Mouse (Mus musculus): ENCODE results near the gene Ttc19. TPM values are rescaled to one million over a fixed set of nuclear protein-coding genes. Genes with fewer than 3 reads are reported as not detected.
"Not testable (repeated sequence)": the region's sequence is repeated elsewhere in the genome, so short reads cannot be mapped to it uniquely, and the experiment has no call there.

The Ttc19 gene
- total RNA-seq, 2 experiments from 2014 or later, result 0.19 to 2.9 TPM

DNA sequence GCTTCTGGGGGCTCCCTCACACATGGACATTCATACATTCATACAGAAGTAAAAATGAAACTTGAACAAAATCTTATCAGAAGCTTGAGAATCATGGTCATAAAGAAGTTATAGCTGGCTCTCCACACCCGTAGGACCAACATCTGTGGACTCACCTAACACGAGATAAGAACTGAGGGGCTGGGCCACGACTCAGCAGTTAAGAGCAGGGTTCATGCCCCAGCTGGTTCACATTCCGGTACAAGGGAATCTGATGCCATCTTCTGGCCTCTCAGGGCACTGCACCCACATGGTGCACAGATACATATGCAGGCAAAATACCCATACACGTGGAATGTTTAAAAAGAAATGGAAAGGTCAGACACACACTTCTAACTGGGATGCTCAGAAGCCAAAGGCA, 3.2 kb upstream of the Ttc19 start:
- peak; percentile 67 for ATAC-seq (replicated peaks; ENCODE audit: low FRiP score, poor library complexity, severe bottlenecking)

GRCm38 (mm10) chr11:62281601-62281997, 326 bp downstream of the Ttc19 start:
- peak; percentile 50 for ATAC-seq (replicated peaks; ENCODE audit: low FRiP score, poor library complexity, severe bottlenecking)

DNA sequence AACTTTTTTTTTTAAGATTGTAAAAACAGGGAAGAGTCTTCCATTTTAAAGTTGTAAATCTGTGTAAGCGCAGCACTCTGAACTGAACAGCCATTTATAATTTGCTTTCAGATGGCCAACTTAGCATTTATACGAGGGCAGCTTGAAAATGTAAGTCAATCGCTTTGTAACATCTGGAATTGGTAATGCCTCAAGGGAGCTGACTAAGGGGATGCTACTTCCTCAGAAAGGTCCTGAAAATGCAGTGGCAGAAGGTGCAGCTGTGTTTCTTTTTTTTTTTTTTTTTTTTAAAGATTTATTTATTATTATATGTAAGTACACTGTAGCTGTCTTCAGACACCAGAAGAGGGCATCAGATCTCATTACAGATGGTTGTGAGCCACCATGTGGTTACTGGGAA, 2.7 kb downstream of the Ttc19 start:
- ATAC-seq (replicated peaks; ENCODE audit: low FRiP score, poor library complexity, severe bottlenecking), result not testable (repeated sequence)

GRCm38 (mm10) chr11:62285020-62285419, 3.7 kb downstream of the Ttc19 start:
- ATAC-seq (replicated peaks; ENCODE audit: low FRiP score, poor library complexity, severe bottlenecking), result no peak

DNA sequence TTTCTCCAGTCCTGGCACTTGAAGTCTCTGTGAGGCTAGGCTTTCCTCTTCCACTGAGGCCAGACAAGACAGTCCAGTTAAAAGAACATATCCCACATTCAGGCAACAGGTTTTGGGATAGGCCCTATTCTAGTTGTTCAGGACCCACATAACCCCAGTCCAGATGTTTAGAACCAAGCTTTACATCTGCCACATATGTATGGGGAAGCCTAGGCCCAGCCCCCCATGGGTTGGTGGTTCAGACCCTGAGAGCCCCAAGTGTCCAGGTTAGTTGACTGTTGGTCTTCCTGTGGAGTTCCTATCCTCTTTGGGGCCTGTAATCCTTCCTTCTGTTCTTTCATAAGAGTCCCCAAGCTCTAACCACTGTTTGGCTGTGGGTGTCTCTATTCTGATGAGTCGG, 6.4 kb downstream of the Ttc19 start:
- ATAC-seq (replicated peaks; ENCODE audit: low FRiP score, poor library complexity, severe bottlenecking), result no peak

GRCm38 (mm10) chr11:62294121-62294520, 12.8 kb downstream of the Ttc19 start:
- no peak for ATAC-seq (replicated peaks; ENCODE audit: low FRiP score, poor library complexity, severe bottlenecking)

- no peak for ATAC-seq (replicated peaks; ENCODE audit: low FRiP score, poor library complexity, severe bottlenecking)
Measured at GRCm38 (mm10) chr11:62298883-62299282, 17.6 kb downstream of the Ttc19 start.

DNA sequence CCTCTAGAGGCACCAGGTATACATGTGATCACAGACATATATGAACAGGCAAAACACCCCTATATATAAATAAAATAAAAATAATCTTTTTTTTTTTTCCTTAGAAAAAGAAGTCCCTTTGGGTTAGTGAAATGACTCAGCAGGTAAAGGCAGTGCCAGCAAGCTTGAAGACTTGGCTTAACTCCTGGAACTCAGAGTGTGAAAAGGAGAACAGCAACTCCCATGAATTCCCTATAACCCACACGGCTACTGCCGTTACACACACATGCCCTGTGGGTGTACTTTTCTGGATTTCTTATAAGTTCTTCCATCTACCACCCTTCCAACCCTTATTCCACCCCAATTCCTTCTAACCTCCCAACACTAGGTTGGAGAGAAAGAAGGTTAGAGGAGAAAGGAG, 24.6 kb downstream of the Ttc19 start:
- no peak for ATAC-seq (replicated peaks; ENCODE audit: low FRiP score, poor library complexity, severe bottlenecking)

GRCm38 (mm10) chr11:62309296-62309695, 28.0 kb downstream of the Ttc19 start:
- ATAC-seq (replicated peaks; ENCODE audit: low FRiP score, poor library complexity, severe bottlenecking), result no peak

GRCm38 (mm10) chr11:62314984-62315383, 33.7 kb downstream of the Ttc19 start:
- no peak for ATAC-seq (replicated peaks; ENCODE audit: low FRiP score, poor library complexity, severe bottlenecking)

- ATAC-seq (replicated peaks; ENCODE audit: low FRiP score, poor library complexity, severe bottlenecking), result no peak
Measured at GRCm38 (mm10) chr11:62317746-62318145, 36.5 kb downstream of the Ttc19 start.

DNA sequence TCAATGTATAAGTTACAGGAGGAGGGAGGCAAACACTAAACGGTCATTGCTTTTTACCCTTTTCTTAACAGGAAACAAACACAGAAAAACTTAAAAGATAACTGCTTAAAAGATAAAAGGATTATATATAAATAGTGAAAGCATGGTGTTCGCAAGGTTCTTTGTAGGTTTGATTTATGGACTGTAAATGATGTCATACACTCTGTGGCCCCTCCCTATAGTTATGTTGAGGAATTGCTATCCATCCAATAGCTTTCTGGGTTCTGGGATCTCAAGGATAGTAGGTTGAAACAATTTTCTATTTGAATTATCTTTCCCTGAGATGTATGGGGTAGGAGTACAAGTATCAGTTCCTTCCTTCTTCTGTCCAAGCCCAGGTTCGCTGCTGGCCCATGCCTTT, 38.8 kb downstream of the Ttc19 start:
- ATAC-seq (replicated peaks; ENCODE audit: low FRiP score, poor library complexity, severe bottlenecking), result no peak

DNA sequence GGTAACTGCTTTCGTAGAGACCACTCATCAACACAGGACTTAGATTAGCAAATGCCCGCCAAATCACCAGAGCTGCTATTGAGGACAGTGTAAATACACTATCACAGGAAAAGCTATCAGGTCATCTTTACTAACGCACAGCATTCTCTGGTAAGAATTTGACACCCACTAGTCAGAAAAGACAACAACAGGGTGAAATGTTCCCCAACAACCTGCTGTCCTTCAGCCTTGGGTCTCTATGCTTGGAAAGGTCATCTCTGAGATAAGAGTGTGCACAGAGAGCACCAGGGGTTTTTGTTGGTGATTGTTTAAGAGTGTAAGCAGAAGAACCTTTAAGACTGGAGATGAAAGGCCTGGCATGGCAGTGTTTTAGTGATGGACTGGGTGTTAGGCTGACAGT, 42.4 kb downstream of the Ttc19 start:
- no peak for ATAC-seq (replicated peaks; ENCODE audit: low FRiP score, poor library complexity, severe bottlenecking)

GRCm38 (mm10) chr11:62331141-62331540, 49.9 kb downstream of the Ttc19 start:
- no peak for ATAC-seq (replicated peaks; ENCODE audit: low FRiP score, poor library complexity, severe bottlenecking)

DNA sequence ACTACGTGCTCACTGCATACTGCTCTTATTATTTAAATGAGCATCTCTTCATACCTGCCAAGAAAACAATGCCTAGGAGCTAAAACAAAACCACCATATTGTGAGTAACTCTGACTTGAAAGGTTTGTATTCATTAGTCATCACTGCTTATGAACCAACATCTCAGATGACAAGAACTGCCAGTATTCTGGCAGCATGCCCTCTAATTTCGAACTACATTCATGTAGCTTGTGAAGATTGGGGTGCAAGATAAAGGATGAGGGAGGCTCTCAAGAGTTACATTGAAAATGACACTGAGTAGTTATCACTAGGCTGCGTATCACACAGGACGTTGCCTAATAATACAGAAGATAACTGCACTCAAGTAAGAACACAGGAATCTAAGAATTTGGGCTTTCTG, 51.0 kb downstream of the Ttc19 start:
- ATAC-seq (replicated peaks; ENCODE audit: low FRiP score, poor library complexity, severe bottlenecking), result no peak

- no peak for ATAC-seq (replicated peaks; ENCODE audit: low FRiP score, poor library complexity, severe bottlenecking)
Measured at GRCm38 (mm10) chr11:62343002-62343401, 61.7 kb downstream of the Ttc19 start.

DNA sequence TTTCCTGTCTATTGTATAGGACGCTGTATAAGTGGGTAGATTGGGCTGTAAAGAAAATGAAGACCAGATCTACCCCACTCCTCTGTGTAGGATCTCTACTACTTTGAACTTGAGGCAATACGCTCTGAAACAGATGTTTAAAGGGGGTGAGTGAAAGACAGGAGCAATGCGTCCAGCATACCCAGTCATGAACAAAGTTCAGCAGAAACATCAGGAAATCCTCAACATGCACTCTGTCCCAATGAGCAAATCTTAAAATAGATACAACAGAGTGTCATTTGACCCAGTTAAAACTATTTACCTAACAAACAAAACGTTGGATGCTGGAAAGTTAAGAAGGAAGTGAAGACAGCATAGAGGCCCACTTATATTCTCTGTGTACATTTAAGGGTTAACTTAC, 70.7 kb downstream of the Ttc19 start:
- ATAC-seq (replicated peaks; ENCODE audit: low FRiP score, poor library complexity, severe bottlenecking), result no peak

DNA sequence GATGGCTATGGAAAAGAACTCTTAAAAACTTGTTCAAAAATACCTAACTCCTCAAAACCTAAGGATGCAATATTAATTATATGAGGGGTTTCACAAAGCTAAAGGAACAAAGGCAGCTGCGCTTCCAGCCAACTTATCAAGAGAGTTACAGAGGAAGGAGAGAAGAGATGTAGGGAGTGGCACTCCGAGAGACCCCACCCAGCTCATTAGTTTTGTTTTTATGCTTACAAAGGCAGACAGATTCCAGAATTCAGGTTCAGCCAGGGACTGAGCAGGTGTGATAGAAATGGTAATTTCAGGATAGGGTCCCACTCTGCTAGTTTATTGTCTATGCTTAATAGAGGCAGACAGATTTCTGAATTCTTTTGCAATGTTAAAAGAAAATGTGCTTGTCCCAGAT, 73.9 kb downstream of the Ttc19 start:
- no peak for ATAC-seq (replicated peaks; ENCODE audit: low FRiP score, poor library complexity, severe bottlenecking)

DNA sequence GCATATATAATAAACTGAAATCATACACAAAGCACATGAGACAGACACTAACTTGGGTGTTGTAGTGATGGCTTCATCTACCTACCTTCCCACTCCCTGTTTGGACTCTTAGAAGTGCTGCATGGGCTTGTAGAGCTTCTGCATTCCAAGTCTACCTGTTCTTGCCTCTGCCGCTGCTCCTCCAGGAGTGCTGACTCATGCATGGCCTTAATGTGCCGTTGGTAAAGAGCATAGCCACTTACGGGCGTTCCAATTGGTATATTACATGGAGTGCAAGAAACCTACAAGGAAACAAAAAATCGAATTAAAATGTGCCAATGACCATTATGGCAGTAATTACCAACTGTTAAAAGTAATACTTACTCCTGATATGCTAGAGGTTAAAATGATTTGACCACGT, 85.6 kb downstream of the Ttc19 start:
- no peak for ATAC-seq (replicated peaks; ENCODE audit: low FRiP score, poor library complexity, severe bottlenecking)

GRCm38 (mm10) chr11:62369924-62370323, 88.7 kb downstream of the Ttc19 start:
- ATAC-seq (replicated peaks; ENCODE audit: low FRiP score, poor library complexity, severe bottlenecking), result no peak

DNA sequence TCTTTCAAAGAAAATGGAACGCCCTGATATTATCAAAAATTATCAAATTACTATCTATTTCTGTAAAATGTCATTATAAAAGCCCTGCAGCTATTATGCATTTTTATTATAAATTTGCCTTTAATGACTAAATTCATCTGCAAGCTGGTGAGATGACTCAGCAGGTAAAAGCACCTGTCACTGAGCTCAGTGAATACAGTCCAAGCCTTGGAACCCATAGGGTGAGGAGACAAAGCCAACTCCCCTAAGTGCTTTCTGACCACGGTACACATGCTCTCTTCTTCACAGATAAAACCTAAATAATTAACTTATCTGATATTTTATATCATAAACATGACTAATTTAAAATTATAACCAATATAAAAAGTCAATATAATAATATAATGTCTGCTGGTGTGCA, 90.5 kb downstream of the Ttc19 start:
- ATAC-seq (replicated peaks; ENCODE audit: low FRiP score, poor library complexity, severe bottlenecking), result no peak

DNA sequence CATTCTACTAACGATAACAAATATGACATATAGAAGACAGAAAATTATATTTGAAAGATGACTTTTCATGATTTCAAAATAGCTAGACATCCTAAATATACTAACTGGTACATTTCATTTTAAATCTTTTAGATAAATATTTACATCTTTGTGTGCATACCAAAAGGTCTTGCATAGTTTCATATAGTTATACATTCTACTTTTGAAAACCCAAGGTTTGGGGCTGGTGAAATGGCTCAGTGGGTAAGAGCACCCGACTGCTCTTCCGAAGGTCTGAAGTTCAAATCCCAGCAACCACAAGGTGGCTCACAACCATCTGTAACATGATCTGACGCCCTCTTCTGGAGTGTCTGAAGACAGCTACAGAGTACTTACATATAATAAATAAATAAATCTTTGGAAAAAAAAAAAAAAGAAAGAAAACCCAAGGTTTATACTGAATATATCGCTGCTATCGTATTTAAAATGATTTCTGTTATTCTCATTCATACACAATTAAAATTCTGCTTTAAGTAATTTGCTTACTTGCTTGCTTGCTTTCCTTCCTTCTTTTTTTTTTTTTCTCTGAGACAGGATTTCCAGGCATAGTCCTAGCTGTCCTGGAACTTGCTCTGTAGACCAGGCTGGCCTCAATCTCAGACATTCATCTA, 96.1 kb downstream of the Ttc19 start:
- ATAC-seq (replicated peaks; ENCODE audit: low FRiP score, poor library complexity, severe bottlenecking), result not testable (repeated sequence)
